Comparison of ENCODE assay signal across 18 mouse cellular contexts in the genomic region with DNA sequence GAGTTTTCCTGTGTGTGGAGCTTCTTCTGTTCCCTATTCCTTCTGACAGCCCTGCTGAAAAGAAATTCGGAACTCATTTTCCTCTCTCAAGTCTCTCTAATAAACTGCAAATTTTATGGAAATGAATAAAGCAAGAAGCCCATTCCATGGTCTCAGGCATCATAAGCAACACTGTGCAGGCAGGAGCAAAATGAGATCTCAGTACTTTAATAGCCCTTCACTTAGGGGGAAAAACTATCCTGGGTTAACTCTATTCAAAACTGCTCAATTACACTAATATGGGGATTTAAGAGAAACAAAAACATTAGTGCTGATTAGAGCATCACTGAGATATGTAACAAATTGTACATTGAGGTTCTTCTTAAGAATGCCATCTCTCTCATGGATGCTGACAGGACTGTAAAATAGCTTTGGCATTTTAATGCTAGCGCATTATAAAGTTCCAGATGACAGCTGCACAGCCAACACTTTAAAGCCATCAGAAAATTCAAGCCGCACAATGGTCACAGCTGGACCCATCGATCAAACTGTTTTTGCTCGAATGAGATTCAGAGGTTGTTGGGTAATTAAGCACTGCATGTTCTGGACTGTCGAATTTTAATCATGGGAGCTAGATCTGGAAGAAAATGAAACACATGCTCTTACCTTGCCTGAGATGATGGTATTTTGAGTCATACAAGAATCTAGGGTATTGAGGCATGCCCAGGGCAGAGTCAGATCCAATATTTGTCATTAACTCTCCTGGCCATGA. TPM values are rescaled to one million over a fixed set of nuclear protein-coding genes. Genes with fewer than 3 reads are reported as not detected.
DNase-seq lines count a peak whose midpoint lies in the region; ATAC-seq lines count a peak whose summit lies in the region.
"Had no signal": no experiment of that assay in that cellular context is flagged by ENCODE, and none has a peak within 500 bp of the region (broad histone marks: within the 10 kb centered on the region; RNA-seq: fewer than 3 reads in every experiment).

No protein-coding gene starts in this region.

- 55% methylated on average over 6 of the region's 6 CpGs for WGBS in midbrain, embryonic 12.5 days
- WGBS in midbrain, embryonic 14.5 days: 47% methylated on average over 6 of the region's 6 CpGs
- WGBS in embryonic facial prominence, embryonic 15.5 days: 66% methylated on average over 6 of the region's 6 CpGs
- 16% methylated on average over 6 of the region's 6 CpGs for WGBS in forebrain, embryonic 15.5 days
- WGBS in hindbrain, embryonic 16.5 days: 28% methylated on average over 6 of the region's 6 CpGs

- H3K27ac ChIP-seq in midbrain, embryonic 12.5 days (replicated peaks): no peak overlapping the region
- no peak overlapping the region for H3K27ac ChIP-seq in midbrain, embryonic 14.5 days (replicated peaks; ENCODE audit: low read depth, low read length)
- no peak overlapping the region for H3K27ac ChIP-seq in embryonic facial prominence, embryonic 15.5 days (replicated peaks)
- H3K27ac ChIP-seq in forebrain, embryonic 15.5 days (replicated peaks): peak overlapping the region; percentile 62
- H3K27ac ChIP-seq in hindbrain, embryonic 16.5 days (ENCODE audit: low read depth, low read length): peak overlapping the region; percentile 39
- H3K27ac ChIP-seq: embryonic facial prominence, embryonic 13.5 days; liver, embryonic 12.5 days; lung, embryonic 15.5 days had no signal

- H3K4me1 ChIP-seq in midbrain, embryonic 12.5 days: 0 out of 2 replicates have a peak, but pooled peaks cover 3% of the 10 kb centered on the region
- H3K4me1 ChIP-seq in midbrain, embryonic 14.5 days (ENCODE audit: control insufficient read depth, insufficient read depth, low read length): no peaks in the 10 kb centered on the region
- no peaks in the 10 kb centered on the region for H3K4me1 ChIP-seq in embryonic facial prominence, embryonic 15.5 days
- peaks cover 14% of the 10 kb centered on the region for H3K4me1 ChIP-seq in forebrain, embryonic 15.5 days
- no peaks in the 10 kb centered on the region; the same call in none of the 2 replicates for H3K4me1 ChIP-seq in hindbrain, embryonic 16.5 days (ENCODE audit: control insufficient read depth, insufficient read depth, low read depth, low read length)
- H3K4me1 ChIP-seq: embryonic facial prominence, embryonic 13.5 days; heart, embryonic 12.5 days; liver, embryonic 12.5 days; lung, embryonic 15.5 days had no signal

- no peak overlapping the region for H3K4me2 ChIP-seq in midbrain, embryonic 12.5 days (replicated peaks)
- no peak overlapping the region for H3K4me2 ChIP-seq in midbrain, embryonic 14.5 days (ENCODE audit: low read length)
- H3K4me2 ChIP-seq in embryonic facial prominence, embryonic 15.5 days (replicated peaks): no peak overlapping the region
- no peak overlapping the region for H3K4me2 ChIP-seq in forebrain, embryonic 15.5 days (replicated peaks)
- no peak overlapping the region for H3K4me2 ChIP-seq in hindbrain, embryonic 16.5 days (ENCODE audit: low read length)
- H3K4me2 ChIP-seq: embryonic facial prominence, embryonic 13.5 days; heart, embryonic 12.5 days; liver, embryonic 12.5 days; lung, embryonic 15.5 days had no signal

- no peak overlapping the region for H3K9ac ChIP-seq in midbrain, embryonic 12.5 days (replicated peaks)
- no peak overlapping the region for H3K9ac ChIP-seq in midbrain, embryonic 14.5 days (replicated peaks; ENCODE audit: low read length)
- H3K9ac ChIP-seq in embryonic facial prominence, embryonic 15.5 days: no peak overlapping the region
- H3K9ac ChIP-seq in forebrain, embryonic 15.5 days (replicated peaks): no peak overlapping the region
- no peak overlapping the region for H3K9ac ChIP-seq in hindbrain, embryonic 16.5 days (ENCODE audit: low read depth, low read length)
- H3K9ac ChIP-seq: embryonic facial prominence, embryonic 13.5 days; heart, embryonic 12.5 days; liver, embryonic 12.5 days; lung, embryonic 15.5 days had no signal

- H3K9me3 ChIP-seq in midbrain, embryonic 12.5 days: no peaks in the 10 kb centered on the region
- H3K9me3 ChIP-seq in midbrain, embryonic 14.5 days (ENCODE audit: control insufficient read depth, low read length): no peaks in the 10 kb centered on the region
- no peaks in the 10 kb centered on the region for H3K9me3 ChIP-seq in embryonic facial prominence, embryonic 15.5 days (replicated peaks)
- no peaks in the 10 kb centered on the region for H3K9me3 ChIP-seq in forebrain, embryonic 15.5 days
- H3K9me3 ChIP-seq in hindbrain, embryonic 16.5 days (ENCODE audit: control insufficient read depth, low read length): no peaks in the 10 kb centered on the region
- H3K9me3 ChIP-seq: embryonic facial prominence, embryonic 13.5 days; heart, embryonic 12.5 days; liver, embryonic 12.5 days; lung, embryonic 15.5 days had no signal

- peak; percentile 41; the same call in 1 of the 2 replicates for ATAC-seq in midbrain, embryonic 12.5 days (ENCODE audit: low FRiP score, low read depth)
- ATAC-seq in midbrain, embryonic 14.5 days (ENCODE audit: low FRiP score, low TSS enrichment): no peak
- peak; percentile 29; the same call in 1 of the 2 replicates for ATAC-seq in embryonic facial prominence, embryonic 15.5 days (ENCODE audit: insufficient number of reproducible peaks, low FRiP score, low TSS enrichment, low read depth)
- ATAC-seq in forebrain, embryonic 15.5 days (replicated peaks): peak; percentile 88
- ATAC-seq in hindbrain, embryonic 16.5 days: peak; percentile 75
- ATAC-seq: liver, embryonic 12.5 days had no signal

- no peaks in the 10 kb centered on the region for H3K27me3 ChIP-seq in midbrain, embryonic 12.5 days
- H3K27me3 ChIP-seq in midbrain, embryonic 14.5 days (ENCODE audit: control insufficient read depth, insufficient read depth, low read length): no peaks in the 10 kb centered on the region
- no peaks in the 10 kb centered on the region for H3K27me3 ChIP-seq in embryonic facial prominence, embryonic 15.5 days
- no peaks in the 10 kb centered on the region for H3K27me3 ChIP-seq in forebrain, embryonic 15.5 days
- no peaks in the 10 kb centered on the region for H3K27me3 ChIP-seq in hindbrain, embryonic 16.5 days (replicated peaks; ENCODE audit: control insufficient read depth, insufficient read depth, low read length)
- H3K27me3 ChIP-seq: embryonic facial prominence, embryonic 13.5 days; heart, embryonic 12.5 days; liver, embryonic 12.5 days; lung, embryonic 15.5 days had no signal

- no peaks in the 10 kb centered on the region for H3K36me3 ChIP-seq in midbrain, embryonic 12.5 days
- H3K36me3 ChIP-seq in midbrain, embryonic 14.5 days (ENCODE audit: control insufficient read depth, insufficient read depth, low read length): no peaks in the 10 kb centered on the region
- no peaks in the 10 kb centered on the region for H3K36me3 ChIP-seq in embryonic facial prominence, embryonic 15.5 days
- no peaks in the 10 kb centered on the region for H3K36me3 ChIP-seq in forebrain, embryonic 15.5 days
- no peaks in the 10 kb centered on the region for H3K36me3 ChIP-seq in hindbrain, embryonic 16.5 days (ENCODE audit: control insufficient read depth, insufficient read depth, low read length)
- H3K36me3 ChIP-seq: embryonic facial prominence, embryonic 13.5 days; heart, embryonic 12.5 days; liver, embryonic 12.5 days; lung, embryonic 15.5 days had no signal

- no peak for DNase-seq in midbrain, embryonic 14.5 days
- DNase-seq in left cerebral cortex, adult 18-20 months (ENCODE audit: low spot score in 2 of 2): no peak
- no peak for DNase-seq in heart, postnatal 4 days
- DNase-seq: cerebellum, adult 11 months; cerebellum, postnatal 36 days; gastrocnemius, postnatal 36 days; heart, postnatal 36 days; kidney, adult 18-20 months; kidney, postnatal 36 days; thymus, postnatal 36 days had no signal

- no peak overlapping the region for H3K4me3 ChIP-seq in midbrain, embryonic 12.5 days
- no peak overlapping the region for H3K4me3 ChIP-seq in midbrain, embryonic 14.5 days (replicated peaks; ENCODE audit: low read depth, low read length)
- H3K4me3 ChIP-seq in embryonic facial prominence, embryonic 15.5 days (replicated peaks): no peak overlapping the region
- H3K4me3 ChIP-seq in forebrain, embryonic 15.5 days: no peak overlapping the region
- no peak overlapping the region for H3K4me3 ChIP-seq in hindbrain, embryonic 16.5 days (ENCODE audit: low read length)
- H3K4me3 ChIP-seq: embryonic facial prominence, embryonic 13.5 days; heart, embryonic 12.5 days; liver, embryonic 12.5 days; lung, embryonic 15.5 days had no signal

RNA-seq across cellular contexts. Expression of a gene that starts 21.9 kb away (rescaled TPM):
- polyA plus RNA-seq in midbrain, embryonic 12.5 days (2016; fragmentation: Nextera tagmentation; extraction: Ambion mirVana): 6.2 and 6.5 TPM in 2 replicates
- polyA plus RNA-seq in midbrain, embryonic 14.5 days (2014; fragmentation: Nextera tagmentation; extraction: Ambion mirVana): 5.1 and 7.1 TPM in 2 replicates
- 13.2 and 13.3 TPM in 2 replicates for polyA plus RNA-seq in embryonic facial prominence, embryonic 15.5 days (2015; fragmentation: Nextera tagmentation; extraction: Ambion mirVana)
- polyA plus RNA-seq in forebrain, embryonic 15.5 days (2015; fragmentation: Nextera tagmentation; extraction: Ambion mirVana): 8.3 and 8.7 TPM in 2 replicates
- 11.9 and 13.6 TPM in 2 replicates for polyA plus RNA-seq in hindbrain, embryonic 16.5 days (2015; fragmentation: Nextera tagmentation; extraction: Ambion mirVana)
- total RNA-seq in left cerebral cortex, adult 18-20 months (2021): 10 to 100 TPM; 16.0 to 16.4 TPM
- 1 to 10 TPM; 7.6 to 8.3 TPM for total RNA-seq in heart, postnatal 4 days (2021)

Comparison
In these comparisons a context has a peak if more than half of its experiments do, and no peak if none do; other contexts are left out.
1. H3K27ac ChIP-seq: peak in forebrain, embryonic 15.5 days (single experiment) and hindbrain, embryonic 16.5 days (single experiment); none in midbrain, embryonic 12.5 days (single experiment), midbrain, embryonic 14.5 days (single experiment) and embryonic facial prominence, embryonic 15.5 days (single experiment).